In the genomic region with DNA sequence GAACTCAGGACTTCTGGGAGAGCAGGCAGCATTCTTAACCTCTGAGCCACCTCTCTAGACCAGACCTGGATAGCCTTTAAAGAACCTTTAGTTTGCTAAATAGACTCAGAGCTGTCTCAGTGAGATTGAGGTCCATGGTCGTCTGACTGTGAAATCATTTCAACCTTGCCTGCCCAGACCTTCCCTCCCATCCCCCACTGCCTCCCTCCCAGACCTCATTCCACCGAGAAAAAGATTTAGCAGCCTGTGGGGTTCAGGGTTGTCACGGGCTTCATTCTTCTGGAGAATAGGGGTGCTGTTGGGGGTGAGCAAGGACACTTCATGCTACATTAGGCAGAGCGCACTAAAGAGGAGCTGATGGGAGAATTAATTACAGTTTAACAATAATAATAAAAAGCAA, we compare ENCODE assay signal across 13 mouse cellular contexts.
DNase-seq lines count a peak whose midpoint lies in the region; ATAC-seq lines count a peak whose summit lies in the region.
"Had no signal": no experiment of that assay in that cellular context is flagged by ENCODE, and none has a peak within 500 bp of the region (broad histone marks: within the 10 kb centered on the region; RNA-seq: fewer than 3 reads in every experiment).

No protein-coding gene starts in this region.

- H3K4me1 ChIP-seq in hindbrain, embryonic 14.5 days (replicated peaks; ENCODE audit: control insufficient read depth, insufficient read depth, low read length) = peaks cover 10% of the 10 kb centered on the region; the same call in 1 of the 2 replicates
- H3K4me1 ChIP-seq in neural tube, embryonic 11.5 days (ENCODE audit: control insufficient read depth, insufficient read depth, low read length) = peaks cover 3% of the 10 kb centered on the region; the same call in 1 of the 2 replicates
- H3K4me1 ChIP-seq: heart, embryonic 12.5 days had no signal

- 0 out of 2 replicates have a peak overlapping the region, but pooled peaks have one; percentile 76 for H3K27ac ChIP-seq in hindbrain, embryonic 14.5 days
- 0 out of 2 replicates have a peak overlapping the region, but pooled peaks have one; percentile 42 for H3K27ac ChIP-seq in neural tube, embryonic 11.5 days (ENCODE audit: low read depth, low read length)
- H3K27ac ChIP-seq: gastrocnemius, adult 2 months; hindbrain, embryonic 15.5 days had no signal

- no peaks in the 10 kb centered on the region for H3K36me3 ChIP-seq in hindbrain, embryonic 14.5 days (replicated peaks; ENCODE audit: control insufficient read depth, insufficient read depth)
- no peaks in the 10 kb centered on the region for H3K36me3 ChIP-seq in neural tube, embryonic 11.5 days (ENCODE audit: control insufficient read depth, insufficient read depth, low read length)
- H3K36me3 ChIP-seq: heart, embryonic 12.5 days; hindbrain, embryonic 15.5 days had no signal

- H3K9me3 ChIP-seq in hindbrain, embryonic 14.5 days (ENCODE audit: control insufficient read depth, low read length) = no peaks in the 10 kb centered on the region
- H3K9me3 ChIP-seq in neural tube, embryonic 11.5 days (ENCODE audit: control insufficient read depth, low read length) = no peaks in the 10 kb centered on the region
- H3K9me3 ChIP-seq: heart, embryonic 12.5 days; hindbrain, embryonic 15.5 days had no signal

- H3K4me3 ChIP-seq in hindbrain, embryonic 14.5 days (replicated peaks; ENCODE audit: low read length) = no peak overlapping the region
- H3K4me3 ChIP-seq in neural tube, embryonic 11.5 days (ENCODE audit: low read depth, low read length) = no peak overlapping the region
- H3K4me3 ChIP-seq: gastrocnemius, adult 2 months; heart, embryonic 12.5 days; hindbrain, embryonic 15.5 days had no signal

- H3K9ac ChIP-seq in hindbrain, embryonic 14.5 days = no peak overlapping the region
- H3K9ac ChIP-seq in neural tube, embryonic 11.5 days (ENCODE audit: low read length) = no peak overlapping the region
- H3K9ac ChIP-seq: heart, embryonic 12.5 days; hindbrain, embryonic 15.5 days had no signal

- DNase-seq in embryo, embryonic 10 days (ENCODE audit: low spot score) = peak; percentile 53
- peak; percentile 37 for DNase-seq in embryo, embryonic 9.5 days (ENCODE audit: extremely low spot score)
- no peak for DNase-seq in hindbrain, embryonic 14.5 days (ENCODE audit: low spot score)
- DNase-seq in neural tube, embryonic 11.5 days (ENCODE audit: low spot score) = peak; percentile 82
- DNase-seq in layer of hippocampus, postnatal 36 days = no peak
- DNase-seq in c-Kit-positive CD71-positive TER-119-positive erythroid progenitor cells, embryonic 14.5 days (ENCODE audit: low spot score) = no peak
- DNase-seq: cerebellum, adult 9-11 months; gastrocnemius, adult 2 months; kidney, adult 9 months; right cerebral cortex, postnatal 14 days had no signal

- no peak overlapping the region for H3K4me2 ChIP-seq in hindbrain, embryonic 14.5 days (replicated peaks)
- no peak overlapping the region for H3K4me2 ChIP-seq in neural tube, embryonic 11.5 days (ENCODE audit: low read depth)
- H3K4me2 ChIP-seq: heart, embryonic 12.5 days; hindbrain, embryonic 15.5 days had no signal

- WGBS in hindbrain, embryonic 14.5 days = 12% methylated on average over 4 of the region's 4 CpGs
- WGBS in neural tube, embryonic 11.5 days = 16% methylated on average over 4 of the region's 4 CpGs

- ATAC-seq in hindbrain, embryonic 14.5 days (ENCODE audit: low FRiP score) = peak; percentile 55; the same call in 1 of the 2 replicates
- ATAC-seq in neural tube, embryonic 11.5 days (ENCODE audit: insufficient read depth, low FRiP score, low TSS enrichment) = peak; percentile 91
- ATAC-seq in activated CD4-positive, CD25-positive, alpha-beta regulatory T cell, adult 4 months = no peak

- H3K27me3 ChIP-seq in hindbrain, embryonic 14.5 days (ENCODE audit: control insufficient read depth, insufficient read depth, low read length) = no peaks in the 10 kb centered on the region
- H3K27me3 ChIP-seq in neural tube, embryonic 11.5 days (ENCODE audit: control insufficient read depth, insufficient read depth, low read length) = no peaks in the 10 kb centered on the region
- H3K27me3 ChIP-seq: heart, embryonic 12.5 days; hindbrain, embryonic 15.5 days had no signal

Comparison
In these comparisons a context has a peak if more than half of its experiments do, and no peak if none do; other contexts are left out.
1. DNase-seq: peak in embryo, embryonic 10 days (single experiment), embryo, embryonic 9.5 days (single experiment) and neural tube, embryonic 11.5 days (single experiment); none in hindbrain, embryonic 14.5 days (single experiment), layer of hippocampus, postnatal 36 days (0 of 2) and c-Kit-positive CD71-positive TER-119-positive erythroid progenitor cells, embryonic 14.5 days (single experiment).